Mouse (Mus musculus) MEL (cell line): Measurements from ENCODE around the gene Olfr713. TPM values are rescaled to one million over a fixed set of nuclear protein-coding genes. Genes with fewer than 3 reads are reported as not detected.

Experiments used
- DNase-seq: peaks from one replicate; pipeline ENCODE4 v3.0.0; 2011; ENCODE audit warnings: low read depth, low spot score
- H3K27ac ChIP-seq: 2 replicates; pipeline ENCODE4 v1.5.1; 2012; ENCODE audit warnings: low read depth, mild to moderate bottlenecking, control low read depth, low read length, moderate library complexity; ENCODE audit not compliant: control insufficient read depth
- H3K27me3 ChIP-seq, 2 experiments: fragments of 150-350 bp in 1 of 2; sonication (generic) in 1 of 2; 2 replicates each; pipeline ENCODE4 v1.6.1; 2012; ENCODE audit warnings: low read length in 2 of 2, mild to moderate bottlenecking in 2 of 2, improper control_type of control experiment in 1 of 2, moderate library complexity in 1 of 2; ENCODE audit not compliant: insufficient read depth in 2 of 2, control insufficient read depth in 1 of 2
- H3K36me3 ChIP-seq, 2 experiments: 2 replicates each; pipeline ENCODE4 v1.6.1; 2012 to 2014; ENCODE audit warnings: low read length in 2 of 2, improper control_type of control experiment in 1 of 2, inconsistent platforms in 1 of 2, mild to moderate bottlenecking in 1 of 2; ENCODE audit not compliant: insufficient read depth in 2 of 2, control insufficient read depth in 1 of 2
- H3K4me1 ChIP-seq, 2 experiments: fragments of 150-350 bp in 1 of 2; sonication (generic) in 1 of 2; 2 replicates each; pipeline ENCODE4 v1.6.1; 2012; ENCODE audit warnings: low read length in 2 of 2, improper control_type of control experiment in 1 of 2, mild to moderate bottlenecking in 1 of 2; ENCODE audit not compliant: insufficient read depth in 2 of 2, control insufficient read depth in 1 of 2
- H3K4me3 ChIP-seq, 2 experiments: fragments of 150-350 bp in 1 of 2; sonication (generic) in 1 of 2; 2 replicates each; pipeline ENCODE4 v1.5.1; 2012; ENCODE audit warnings: low read depth in 2 of 2, low read length in 2 of 2, mild to moderate bottlenecking in 2 of 2, moderate library complexity in 2 of 2, control low read depth in 1 of 2, improper control_type of control experiment in 1 of 2; ENCODE audit not compliant: control insufficient read depth in 1 of 2, insufficient read depth in 1 of 2
- H3K79me2 ChIP-seq: 2 replicates; pipeline ENCODE4 v1.6.1; 2012; ENCODE audit warnings: mild to moderate bottlenecking, low read length, moderate library complexity; ENCODE audit not compliant: control insufficient read depth, poor library complexity, insufficient read depth
- H3K9ac ChIP-seq: 2 replicates; pipeline ENCODE4 v1.6.1; 2012; ENCODE audit warnings: low read depth, mild to moderate bottlenecking, control low read depth, low read length, moderate library complexity; ENCODE audit not compliant: control insufficient read depth, poor library complexity, severe bottlenecking
- H3K9me3 ChIP-seq: fragments of 150-350 bp; sonication (generic); replicated peaks from 2 replicates; pipeline ENCODE4 v1.6.1; 2012; ENCODE audit warnings: mild to moderate bottlenecking, low read length, improper control_type of control experiment, moderate library complexity; ENCODE audit not compliant: insufficient read depth
- BHLHE40 ChIP-seq: IDR thresholded peaks from 2 replicates; pipeline ENCODE4 v1.6.1; 2012; ENCODE audit warnings: low read depth, mild to moderate bottlenecking, inconsistent platforms, low read length, improper control_type of control experiment, borderline replicate concordance
- CHD1 ChIP-seq: IDR thresholded peaks from 2 replicates; pipeline ENCODE4 v1.6.1; 2012; ENCODE audit warnings: low read depth, mild to moderate bottlenecking, inconsistent platforms, low read length, improper control_type of control experiment
- CHD2 ChIP-seq: IDR thresholded peaks from 2 replicates; pipeline ENCODE4 v1.6.1; 2011; ENCODE audit warnings: low read length, improper control_type of control experiment
- E2F4 ChIP-seq: IDR thresholded peaks from 2 replicates; pipeline ENCODE4 v1.6.1; 2011; ENCODE audit warnings: low read depth, low read length, improper control_type of control experiment, borderline replicate concordance
- ELF1 ChIP-seq: IDR thresholded peaks from 2 replicates; pipeline ENCODE4 v1.6.1; 2014; ENCODE audit warnings: low read depth, mild to moderate bottlenecking, inconsistent platforms, low read length, improper control_type of control experiment, moderate library complexity
- EP300 ChIP-seq, 2 experiments: IDR thresholded peaks; 2 replicates each; pipeline ENCODE4 v1.6.1; 2011; ENCODE audit warnings: improper control_type of control experiment in 2 of 2, low read length in 2 of 2, low read depth in 1 of 2, mild to moderate bottlenecking in 1 of 2
- GABPA ChIP-seq: IDR thresholded peaks from 2 replicates; pipeline ENCODE4 v1.6.1; 2012; ENCODE audit warnings: low read depth, mild to moderate bottlenecking, inconsistent platforms, low read length, improper control_type of control experiment, moderate library complexity
- GATA1 ChIP-seq: IDR thresholded peaks from 2 replicates; pipeline ENCODE4 v1.6.1; 2011; ENCODE audit warnings: low read depth, low read length, improper control_type of control experiment
- JUND ChIP-seq: IDR thresholded peaks from 2 replicates; pipeline ENCODE4 v1.6.1; 2011; ENCODE audit warnings: low read depth, mild to moderate bottlenecking, improper control_type of control experiment, low read length
- KAT2A ChIP-seq: conservative IDR thresholded peaks from 2 replicates; pipeline ENCODE4 v1.6.1; 2012; ENCODE audit warnings: low read depth, low read length, improper control_type of control experiment, inconsistent platforms
- MAX ChIP-seq: IDR thresholded peaks from 2 replicates; pipeline ENCODE4 v1.6.1; 2011; ENCODE audit warnings: low read length, improper control_type of control experiment
- MXI1 ChIP-seq: IDR thresholded peaks from 2 replicates; pipeline ENCODE4 v1.6.1; 2011; ENCODE audit warnings: mild to moderate bottlenecking, low read depth, low read length, improper control_type of control experiment
- MYC ChIP-seq: IDR thresholded peaks from 2 replicates; pipeline ENCODE4 v1.6.1; 2011; ENCODE audit warnings: low read depth, mild to moderate bottlenecking, low read length, improper control_type of control experiment, moderate library complexity
- NRF1 ChIP-seq: IDR thresholded peaks from 2 replicates; pipeline ENCODE4 v1.6.1; 2014; ENCODE audit warnings: low read depth, mild to moderate bottlenecking, inconsistent platforms, low read length, improper control_type of control experiment, moderate library complexity; ENCODE audit not compliant: poor library complexity, insufficient read depth, severe bottlenecking
- POLR2A ChIP-seq, 2 experiments: IDR thresholded peaks; 2 replicates each; pipeline ENCODE4 v1.6.1; 2011 to 2012; ENCODE audit warnings: low read length in 2 of 2, mild to moderate bottlenecking in 2 of 2, control low read depth in 1 of 2, improper control_type of control experiment in 1 of 2, low read depth in 1 of 2, moderate library complexity in 1 of 2; ENCODE audit not compliant: control insufficient read depth in 1 of 2, insufficient read depth in 1 of 2, poor library complexity in 1 of 2
- POLR2AphosphoS2 ChIP-seq: IDR thresholded peaks from 2 replicates; pipeline ENCODE4 v1.6.1; 2011; ENCODE audit warnings: low read length, improper control_type of control experiment
- RAD21 ChIP-seq: IDR thresholded peaks from 2 replicates; pipeline ENCODE4 v1.6.1; 2011; ENCODE audit warnings: mild to moderate bottlenecking, low read depth, low read length, improper control_type of control experiment
- TBP ChIP-seq: IDR thresholded peaks from 2 replicates; pipeline ENCODE4 v1.8.0; 2011; ENCODE audit warnings: low read depth, low read length, improper control_type of control experiment
- TCF12 ChIP-seq: IDR thresholded peaks from 2 replicates; pipeline ENCODE4 v1.6.1; 2014; ENCODE audit warnings: low read depth, mild to moderate bottlenecking, inconsistent platforms, low read length, improper control_type of control experiment, moderate library complexity
- UBTF ChIP-seq: IDR thresholded peaks from 2 replicates; pipeline ENCODE4 v1.6.1; 2012; ENCODE audit warnings: low read depth, mild to moderate bottlenecking, inconsistent platforms, low read length, improper control_type of control experiment, moderate library complexity, borderline replicate concordance; ENCODE audit not compliant: insufficient read depth
- USF1 ChIP-seq: IDR thresholded peaks from 2 replicates; pipeline ENCODE4 v1.6.1; 2014; ENCODE audit warnings: low read depth, mild to moderate bottlenecking, inconsistent platforms, low read length, improper control_type of control experiment, moderate library complexity
- ZKSCAN1 ChIP-seq: IDR thresholded peaks from 2 replicates; pipeline ENCODE4 v1.6.1; 2012; ENCODE audit warnings: low read depth, mild to moderate bottlenecking, inconsistent platforms, low read length, improper control_type of control experiment, moderate library complexity
- ZNF384 ChIP-seq: IDR thresholded peaks from 2 replicates; pipeline ENCODE4 v1.6.1; 2012; ENCODE audit warnings: low read depth, mild to moderate bottlenecking, inconsistent platforms, low read length, improper control_type of control experiment
- polyA plus RNA-seq, 2 experiments: library from polyadenylated mRNA; stranded (reverse) in 1 of 2; unstranded in 1 of 2; fragments of >175 nt in 1 of 2; fragments of >200 nt in 1 of 2; gene quantifications; 2 replicates each; pipeline versions ENCODE4 v1.2.1 to v1.2.4; 2012; ENCODE audit warnings: low replicate concordance in 2 of 2, low read depth in 1 of 2; ENCODE audit not compliant: insufficient read length in 2 of 2, insufficient read depth in 1 of 2, missing spikeins in 1 of 2
- total RNA-seq: library from RNA; depleted of rRNA; stranded (reverse); fragments of 300-350 nt; gene quantifications from 2 replicates; pipeline ENCODE4 v1.2.3, GENCODE M21; 2012

The Olfr713 gene
- total and polyA plus RNA-seq, 3 experiments = not detected

GRCm38 (mm10) chr7:107039934-107040563 lies 9.1 kb downstream of the Olfr713 start:
- no peak overlapping the region for H3K27ac ChIP-seq
- no peaks in the 10 kb centered on the region for H3K9me3 ChIP-seq
- H3K36me3 ChIP-seq = no peaks in the 10 kb centered on the region
- H3K4me3 ChIP-seq = no peak overlapping the region
- no peak overlapping the region for H3K9ac ChIP-seq
- no peaks in the 10 kb centered on the region for H3K4me1 ChIP-seq
- no peak for TF ChIP-seq CHD2
- TF ChIP-seq TCF12 = no peak
- no peak for TF ChIP-seq E2F4
- TF ChIP-seq BHLHE40 = no peak
- no peak for TF ChIP-seq MXI1
- TF ChIP-seq UBTF = no peak
- no peak for TF ChIP-seq POLR2AphosphoS2
- TF ChIP-seq TBP = no peak
- TF ChIP-seq USF1 = no peak
- TF ChIP-seq ZKSCAN1 = no peak
- TF ChIP-seq CHD1 = no peak
- no peak for TF ChIP-seq NRF1
- no peak for TF ChIP-seq POLR2A (IDR thresholded peaks at IDR 0.05; ENCODE audit: control insufficient read depth in 1 of 2, insufficient read depth in 1 of 2, low read depth in 1 of 2, low read length in 2 of 2, poor library complexity in 1 of 2)
- TF ChIP-seq MYC = no peak
- no peak for TF ChIP-seq GATA1
- no peak for TF ChIP-seq JUND
- no peak for TF ChIP-seq KAT2A
- no peaks in the 10 kb centered on the region for H3K27me3 ChIP-seq
- DNase-seq = no peak
- no peaks in the 10 kb centered on the region for H3K79me2 ChIP-seq

- no peak for DNase-seq
- no peak overlapping the region for H3K9ac ChIP-seq
- no peak for TF ChIP-seq EP300 (IDR thresholded peaks at IDR 0.05; ENCODE audit: low read depth in 1 of 2, low read length in 2 of 2)
- no peak for TF ChIP-seq KAT2A
- TF ChIP-seq ZNF384 = no peak
- TF ChIP-seq GABPA = no peak
- no peak for TF ChIP-seq MAX
- no peak for TF ChIP-seq ELF1
- TF ChIP-seq RAD21 = no peak
- TF ChIP-seq JUND = no peak
- H3K27me3 ChIP-seq = no peaks in the 10 kb centered on the region
- no peak overlapping the region for H3K27ac ChIP-seq
- no peaks in the 10 kb centered on the region for H3K4me1 ChIP-seq
- no peaks in the 10 kb centered on the region for H3K79me2 ChIP-seq
- no peaks in the 10 kb centered on the region for H3K9me3 ChIP-seq
- no peak overlapping the region for H3K4me3 ChIP-seq
- H3K36me3 ChIP-seq = no peaks in the 10 kb centered on the region
Measured at GRCm38 (mm10) chr7:107043136-107043535, 12.2 kb downstream of the Olfr713 start.
